Mouse (Mus musculus) frontal cortex, adult 2 months (tissue): ENCODE measurements around the gene Exog. TPM values are rescaled to one million over a fixed set of nuclear protein-coding genes. Genes with fewer than 3 reads are reported as not detected.

Experiments
- DNase-seq, 2 experiments: peaks; one replicate each; pipeline ENCODE4 v3.0.0; 2022; ENCODE audit warnings: low spot score in 1 of 2; ENCODE audit errors: extremely low spot score in 1 of 2
- polyA plus RNA-seq: library from polyadenylated mRNA; depleted of rRNA; stranded (reverse); fragments of >200 nt; gene quantifications from 2 replicates; pipeline ENCODE4 v1.2.3, GENCODE M21; 2012; rRNA removed

Exog gene
- polyA plus RNA-seq, 1 experiment = 13.6 TPM

DNA sequence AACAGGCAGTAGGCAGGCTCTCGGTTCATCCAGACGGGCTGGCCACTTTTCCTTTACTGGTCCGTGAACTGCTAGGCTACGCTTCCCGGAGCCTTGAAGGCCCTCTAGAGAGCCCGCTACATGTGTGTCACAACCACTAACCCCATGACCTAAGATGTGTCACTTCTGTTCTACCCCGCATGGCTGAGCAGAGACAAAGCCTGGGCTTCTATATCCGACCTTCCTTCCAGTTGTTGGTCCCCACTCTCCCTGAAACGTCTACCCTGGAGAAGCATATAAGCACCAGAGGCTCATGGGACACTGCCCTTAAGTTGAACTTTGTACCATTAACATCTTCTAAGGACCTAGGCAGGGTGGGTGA is 53.5 kb downstream of the Exog start:
- no peak for DNase-seq

DNA sequence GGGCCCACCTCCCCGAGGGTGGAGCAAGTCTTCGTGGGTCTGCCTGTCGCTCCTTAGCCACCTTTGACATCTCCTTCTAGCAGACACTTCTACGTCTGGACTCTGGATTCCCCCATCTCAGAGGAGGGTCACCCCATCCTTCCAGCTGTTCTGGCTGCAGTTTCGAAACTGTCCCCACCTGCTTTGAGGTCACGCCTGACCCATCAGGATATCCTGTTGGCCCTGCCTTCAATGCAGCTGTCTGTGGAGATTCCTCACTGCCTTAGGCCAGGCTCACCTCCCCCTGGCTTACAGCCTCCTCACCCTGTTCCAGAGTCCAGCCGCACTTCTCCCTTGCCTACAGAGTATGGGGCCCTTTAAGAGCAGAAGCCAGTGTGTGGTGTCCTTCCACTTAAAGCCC is 54.1 kb downstream of the Exog start:
- DNase-seq = no peak

- DNase-seq = no peak
Measured at GRCm38 (mm10) chr9:119503613-119504012, 58.9 kb downstream of the Exog start.

GRCm38 (mm10) chr9:119504981-119505658 is 60.4 kb downstream of the Exog start:
- DNase-seq = no peak

DNA sequence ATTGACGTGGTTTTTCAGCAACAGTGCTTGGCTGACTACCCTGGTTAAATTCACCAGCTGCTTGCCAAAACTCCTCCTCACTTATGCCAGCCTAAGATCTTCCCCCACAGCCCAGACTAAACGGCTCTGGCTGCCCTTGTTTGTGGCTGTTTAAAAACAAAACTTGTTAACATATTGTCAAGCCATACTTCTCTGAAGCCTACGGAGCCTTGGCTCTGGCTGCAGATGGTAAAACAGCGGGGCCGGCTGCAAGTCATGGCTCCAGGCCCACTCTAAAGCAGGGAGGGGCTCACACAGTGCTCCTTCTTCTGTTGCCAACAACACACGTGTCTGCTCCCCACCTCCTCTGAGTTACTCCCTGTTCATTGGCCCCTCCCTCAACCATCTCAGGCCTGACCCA is 66.2 kb downstream of the Exog start:
- peak; percentile 41 to 67 for DNase-seq

DNA sequence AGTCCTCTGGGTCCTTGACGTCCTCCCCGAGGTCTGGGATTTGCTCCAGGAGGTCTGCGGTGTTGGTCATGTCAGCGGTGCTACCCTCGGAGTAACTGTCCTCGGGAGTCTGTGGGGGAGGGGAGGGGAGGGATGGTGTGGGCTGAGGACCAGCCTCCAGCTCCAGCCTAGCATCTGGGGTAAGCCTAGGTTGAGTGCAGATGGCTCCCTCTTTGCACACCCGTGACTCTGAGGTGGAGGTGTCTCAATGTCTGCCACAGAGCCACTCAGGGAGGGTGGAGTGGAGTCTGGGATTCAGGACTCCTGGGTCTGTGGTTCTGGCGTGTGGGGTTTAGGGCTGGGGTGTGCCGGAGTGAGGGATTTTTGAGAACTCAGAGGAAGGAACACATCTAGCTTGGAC is 68.2 kb downstream of the Exog start:
- DNase-seq = no peak

- DNase-seq = no peak
Measured at GRCm38 (mm10) chr9:119513816-119514215, 69.1 kb downstream of the Exog start.

DNA sequence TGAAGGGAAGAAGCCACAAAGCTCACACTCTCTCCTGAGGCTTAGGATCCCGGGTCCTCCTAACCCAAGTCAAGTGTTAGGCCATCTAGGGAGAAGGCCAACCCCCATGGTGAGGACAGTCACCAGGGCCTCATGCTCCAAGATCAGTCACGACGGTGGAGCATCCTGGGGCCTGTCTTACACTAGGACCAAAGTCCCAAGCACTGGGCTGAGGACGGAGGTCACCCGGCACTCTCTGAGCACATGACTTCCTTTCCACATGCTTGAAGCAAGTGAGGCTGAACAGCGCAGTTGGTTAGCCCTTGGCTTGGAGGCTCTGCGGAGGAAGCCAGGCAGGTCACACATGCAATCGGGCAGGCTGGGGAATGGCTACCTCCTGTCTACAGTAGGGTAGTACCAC is 70.2 kb downstream of the Exog start:
- no peak for DNase-seq

Other genes with a start within 250 kb of the Exog start
- gene Slc22a13, start 235.8 kb upstream of the Exog start, polyA plus RNA-seq = not detected in 2 replicates
- 46.6 and 51.5 TPM in 2 replicates for gene Oxsr1, start 122.5 kb upstream of the Exog start, polyA plus RNA-seq
- 132 and 141 TPM in 2 replicates for gene Acaa1a, start 105.3 kb upstream of the Exog start, polyA plus RNA-seq
- 5.2 and 5.5 TPM in 2 replicates for gene Myd88, start 103.5 kb upstream of the Exog start, polyA plus RNA-seq
- gene Xylb, start 87.6 kb upstream of the Exog start, polyA plus RNA-seq = 6.8 and 7.3 TPM in 2 replicates
- not detected in 2 replicates for gene Slc22a14, start 79.4 kb upstream of the Exog start, polyA plus RNA-seq
- 7.7 and 8.4 TPM in 2 replicates for gene Acvr2b, start 42.8 kb upstream of the Exog start, polyA plus RNA-seq
- gene Scn5a, start 134.1 kb downstream of the Exog start, polyA plus RNA-seq = 2.1 and 2.2 TPM in 2 replicates